Mouse (Mus musculus): Measurements from ENCODE around the gene Efna1. TPM values are rescaled to one million over a fixed set of nuclear protein-coding genes. Genes with fewer than 3 reads are reported as not detected.

The Efna1 gene
- polyA plus RNA-seq (2015; fragmentation: Nextera tagmentation; extraction: Ambion mirVana): 81.9 and 86.7 TPM in 2 replicates

- Histone ChIP-seq H3K4me3 (ENCODE audit: low read length) (peak within 1 kb of the TSS; percentile 59), H3K9me3 (ENCODE audit: low read length) (no peaks in the 10 kb centered on the region), H3K27me3 (ENCODE audit: insufficient read depth, low read length) (no peaks in the 10 kb centered on the region), H3K4me1 (ENCODE audit: insufficient read depth, low read length) (peaks cover 50% of the 10 kb centered on the region), H3K27ac (ENCODE audit: low read length) (peak within 1 kb of the TSS; percentile 88), H3K9ac (replicated peaks; ENCODE audit: low read length) (peak within 1 kb of the TSS; percentile 75), H3K36me3 (ENCODE audit: insufficient read depth, low read length) (peaks cover 3% of the 10 kb centered on the region), H3K4me2 (replicated peaks; ENCODE audit: low read depth, low read length) (peak within 1 kb of the TSS; percentile 91)
- WGBS: under 1% methylated on average over 52 of the region's 52 CpGs
- ATAC-seq (ENCODE audit: low FRiP score, low TSS enrichment): peak; percentile 44
Measured at GRCm38 (mm10) chr3:89280606-89281511, at the start of gene Efna1. Gene Efna1, minus strand, starts transcription at chr3:89281142.

- WGBS: 52% methylated on average over 3 of the region's 3 CpGs
- Histone ChIP-seq H3K4me2 (replicated peaks; ENCODE audit: low read depth, low read length) (no peak overlapping the region), H3K4me3 (ENCODE audit: low read length) (no peak overlapping the region), H3K36me3 (ENCODE audit: insufficient read depth, low read length) (peaks cover 24% of the 10 kb centered on the region), H3K4me1 (ENCODE audit: insufficient read depth, low read length) (peaks cover 38% of the 10 kb centered on the region), H3K27ac (ENCODE audit: low read length) (no peak overlapping the region), H3K9me3 (ENCODE audit: low read length) (no peaks in the 10 kb centered on the region), H3K27me3 (ENCODE audit: insufficient read depth, low read length) (0 out of 2 replicates have a peak, but pooled peaks cover 3% of the 10 kb centered on the region), H3K9ac (replicated peaks; ENCODE audit: low read length) (no peak overlapping the region)
- no peak for ATAC-seq (ENCODE audit: low FRiP score, low TSS enrichment)
Measured at GRCm38 (mm10) chr3:89330346-89330745, 49.4 kb upstream of the Efna1 start.

- H3K4me2 ChIP-seq (replicated peaks; ENCODE audit: low read depth, low read length): no peak overlapping the region
- no peak for ATAC-seq (ENCODE audit: low FRiP score, low TSS enrichment)
- WGBS: 16% methylated on average over 4 of the region's 4 CpGs
Measured at GRCm38 (mm10) chr3:89328623-89329022, 47.7 kb upstream of the Efna1 start.

GRCm38 (mm10) chr3:89327371-89327870 is 46.5 kb upstream of the Efna1 start:
- H3K9me3 ChIP-seq (ENCODE audit: low read length): no peaks in the 10 kb centered on the region
- H3K36me3 ChIP-seq (ENCODE audit: insufficient read depth, low read length): no peaks in the 10 kb centered on the region
- H3K4me3 ChIP-seq (ENCODE audit: low read length): no peak overlapping the region
- no peak overlapping the region for H3K27ac ChIP-seq (ENCODE audit: low read length)
- peaks cover 33% of the 10 kb centered on the region for H3K4me1 ChIP-seq (ENCODE audit: insufficient read depth, low read length)
- no peak overlapping the region for H3K9ac ChIP-seq (replicated peaks; ENCODE audit: low read length)
- H3K27me3 ChIP-seq (ENCODE audit: insufficient read depth, low read length): 0 out of 2 replicates have a peak, but pooled peaks cover 3% of the 10 kb centered on the region
- WGBS: 20% methylated on average over 9 of the region's 9 CpGs
- H3K4me2 ChIP-seq (replicated peaks; ENCODE audit: low read depth, low read length): no peak overlapping the region
- ATAC-seq (ENCODE audit: low FRiP score, low TSS enrichment): no peak

More at GRCm38 (mm10) chr3:89328623-89329022, 47.7 kb upstream of the Efna1 start:
- Histone ChIP-seq H3K9ac (replicated peaks; ENCODE audit: low read length) (no peak overlapping the region), H3K4me3 (ENCODE audit: low read length) (no peak overlapping the region), H3K9me3 (ENCODE audit: low read length) (no peaks in the 10 kb centered on the region), H3K4me1 (ENCODE audit: insufficient read depth, low read length) (peaks cover 38% of the 10 kb centered on the region), H3K27ac (ENCODE audit: low read length) (no peak overlapping the region), H3K27me3 (ENCODE audit: insufficient read depth, low read length) (0 out of 2 replicates have a peak, but pooled peaks cover 3% of the 10 kb centered on the region), H3K36me3 (ENCODE audit: insufficient read depth, low read length) (peaks cover 9% of the 10 kb centered on the region)

- H3K9me3 ChIP-seq (ENCODE audit: low read length): no peaks in the 10 kb centered on the region
- H3K36me3 ChIP-seq (ENCODE audit: insufficient read depth, low read length): no peaks in the 10 kb centered on the region
- H3K4me1 ChIP-seq (ENCODE audit: insufficient read depth, low read length): peaks cover 35% of the 10 kb centered on the region
- no peak overlapping the region for H3K9ac ChIP-seq (replicated peaks; ENCODE audit: low read length)
- no peak for ATAC-seq (ENCODE audit: low FRiP score, low TSS enrichment)
- WGBS: 96% methylated on average over 8 of the region's 8 CpGs
- no peak overlapping the region for H3K4me3 ChIP-seq (ENCODE audit: low read length)
- no peak overlapping the region for H3K27ac ChIP-seq (ENCODE audit: low read length)
- H3K27me3 ChIP-seq (ENCODE audit: insufficient read depth, low read length): peaks cover 3% of the 10 kb centered on the region
- no peak overlapping the region for H3K4me2 ChIP-seq (replicated peaks; ENCODE audit: low read depth, low read length)
Measured at GRCm38 (mm10) chr3:89325882-89326281, 44.9 kb upstream of the Efna1 start.

- H3K4me3 ChIP-seq (ENCODE audit: low read length): peak within 1 kb of the TSS; percentile 63
- no peaks in the 10 kb centered on the region for H3K36me3 ChIP-seq (ENCODE audit: insufficient read depth, low read length)
- peak; percentile 24; the same call in 1 of the 2 replicates for ATAC-seq (ENCODE audit: low FRiP score, low TSS enrichment)
- H3K4me1 ChIP-seq (ENCODE audit: insufficient read depth, low read length): peaks cover 46% of the 10 kb centered on the region
- no peaks in the 10 kb centered on the region for H3K9me3 ChIP-seq (ENCODE audit: low read length)
- no peak within 1 kb of the TSS for H3K27ac ChIP-seq (ENCODE audit: low read length)
- H3K9ac ChIP-seq (replicated peaks; ENCODE audit: low read length): peak within 1 kb of the TSS; percentile 68
- peaks cover 20% of the 10 kb centered on the region for H3K27me3 ChIP-seq (ENCODE audit: insufficient read depth, low read length)
- H3K4me2 ChIP-seq (replicated peaks; ENCODE audit: low read depth, low read length): peak within 1 kb of the TSS; percentile 79
- WGBS: under 1% methylated on average over 46 of the region's 53 CpGs
Measured at GRCm38 (mm10) chr3:89322514-89323165, 41.7 kb upstream of the Efna1 start, which contains the start of gene Efna3. Gene Efna3, minus strand, starts transcription at chr3:89322965.

- Histone ChIP-seq H3K4me1 (ENCODE audit: insufficient read depth, low read length) (peaks cover 40% of the 10 kb centered on the region), H3K27me3 (ENCODE audit: insufficient read depth, low read length) (peaks cover 20% of the 10 kb centered on the region), H3K4me3 (ENCODE audit: low read length) (peak overlapping the region; percentile 63), H3K4me2 (replicated peaks; ENCODE audit: low read depth, low read length) (peak overlapping the region; percentile 79), H3K9ac (replicated peaks; ENCODE audit: low read length) (peak overlapping the region; percentile 68), H3K9me3 (ENCODE audit: low read length) (no peaks in the 10 kb centered on the region), H3K27ac (ENCODE audit: low read length) (no peak overlapping the region), H3K36me3 (ENCODE audit: insufficient read depth, low read length) (no peaks in the 10 kb centered on the region)
- no peak for ATAC-seq (ENCODE audit: low FRiP score, low TSS enrichment)
- under 1% methylated on average over 14 of the region's 14 CpGs for WGBS
Measured at GRCm38 (mm10) chr3:89322131-89322500, 41.2 kb upstream of the Efna1 start.

- Histone ChIP-seq H3K4me3 (ENCODE audit: low read length) (peak overlapping the region; percentile 63), H3K9me3 (ENCODE audit: low read length) (no peaks in the 10 kb centered on the region), H3K4me2 (replicated peaks; ENCODE audit: low read depth, low read length) (peak overlapping the region; percentile 79), H3K36me3 (ENCODE audit: insufficient read depth, low read length) (no peaks in the 10 kb centered on the region), H3K27ac (ENCODE audit: low read length) (no peak overlapping the region), H3K9ac (replicated peaks; ENCODE audit: low read length) (peak overlapping the region; percentile 68), H3K4me1 (ENCODE audit: insufficient read depth, low read length) (peaks cover 40% of the 10 kb centered on the region), H3K27me3 (ENCODE audit: insufficient read depth, low read length) (peaks cover 20% of the 10 kb centered on the region)
- ATAC-seq (ENCODE audit: low FRiP score, low TSS enrichment): peak; percentile 11; the same call in 1 of the 2 replicates
- WGBS: under 1% methylated on average over 53 of the region's 66 CpGs
Measured at GRCm38 (mm10) chr3:89321183-89322130, 40.5 kb upstream of the Efna1 start.

All from kidney, embryonic 16.5 days (tissue).